Comparison of ENCODE assay signal across 18 mouse cellular contexts in the genomic region with DNA sequence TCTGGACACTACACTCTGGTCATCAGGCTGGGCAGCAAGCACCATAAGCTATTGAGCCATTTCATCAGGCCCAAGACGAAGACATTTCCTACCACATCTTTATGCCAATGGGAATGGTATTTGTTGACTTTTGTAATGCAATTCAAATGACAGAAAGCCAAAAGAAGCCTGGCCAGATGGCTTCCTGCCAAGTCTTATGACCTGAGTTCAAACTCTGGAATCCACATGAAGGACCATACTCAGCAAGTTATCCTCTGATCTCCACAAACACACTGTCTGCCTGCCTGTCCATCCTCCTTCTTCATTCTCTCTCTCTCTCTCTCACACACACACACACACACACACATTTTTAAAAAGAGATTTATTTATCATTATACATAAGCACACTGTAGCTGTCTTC. TPM values are rescaled to one million over a fixed set of nuclear protein-coding genes. Genes with fewer than 3 reads are reported as not detected.
DNase-seq lines count a peak whose midpoint lies in the region; ATAC-seq and TF ChIP-seq lines count a peak whose summit lies in the region.
"Had no signal": no experiment of that assay in that cellular context is flagged by ENCODE, and none has a peak within 500 bp of the region (broad histone marks: within the 10 kb centered on the region; RNA-seq: fewer than 3 reads in every experiment).

No protein-coding gene starts in this region.

- H3K4me3 ChIP-seq in liver, adult 2 months (ENCODE audit: insufficient read depth, low read depth, low read length) = no peak overlapping the region
- no peak overlapping the region for H3K4me3 ChIP-seq in liver, embryonic 12.5 days
- H3K4me3 ChIP-seq: embryonic facial prominence, embryonic 12.5 days; heart, adult 2 months; left cerebral cortex, adult 2 months; liver, embryonic 13.5 days; midbrain, embryonic 13.5 days; neural tube, embryonic 12.5 days; stomach, embryonic 15.5 days had no signal

- H3K36me3 ChIP-seq in liver, adult 2 months (ENCODE audit: control insufficient read depth, insufficient read depth, low read length) = no peaks in the 10 kb centered on the region
- no peaks in the 10 kb centered on the region for H3K36me3 ChIP-seq in liver, embryonic 12.5 days
- H3K36me3 ChIP-seq: embryonic facial prominence, embryonic 12.5 days; liver, embryonic 13.5 days; midbrain, embryonic 13.5 days; neural tube, embryonic 12.5 days; stomach, embryonic 15.5 days had no signal

- H3K9ac ChIP-seq in liver, adult 2 months (ENCODE audit: low read depth, low read length) = no peak overlapping the region
- H3K9ac ChIP-seq in liver, embryonic 12.5 days = no peak overlapping the region
- H3K9ac ChIP-seq: embryonic facial prominence, embryonic 12.5 days; liver, embryonic 13.5 days; midbrain, embryonic 13.5 days; neural tube, embryonic 12.5 days; stomach, embryonic 15.5 days had no signal

- H3K27ac ChIP-seq in liver, adult 2 months (replicated peaks; ENCODE audit: insufficient read depth, low read depth, low read length) = peak overlapping the region; percentile 66
- no peak overlapping the region for H3K27ac ChIP-seq in liver, embryonic 12.5 days
- H3K27ac ChIP-seq: embryonic facial prominence, embryonic 12.5 days; heart, adult 2 months; hindbrain, postnatal 0 days; left cerebral cortex, adult 2 months; liver, embryonic 13.5 days; midbrain, embryonic 13.5 days; neural tube, embryonic 12.5 days; stomach, embryonic 15.5 days had no signal

- H3K79me2 ChIP-seq in liver, adult 2 months (ENCODE audit: control insufficient read depth, insufficient read depth, low read length) = peaks cover 34% of the 10 kb centered on the region

- peak; percentile 98 for DNase-seq in liver, adult 2 months (ENCODE audit: extremely low read depth, low read depth, low spot score)
- DNase-seq in adrenal gland, postnatal 25 days = peak; percentile 55
- peak; percentile 91 to 92 for DNase-seq in kidney, postnatal 25 days
- peak; percentile 69 to 70 for DNase-seq in lung, postnatal 4 days
- DNase-seq in thymus, postnatal 10 days (ENCODE audit: low spot score in 2 of 2) = no peak
- no peak for DNase-seq in embryo, embryonic 10 days (ENCODE audit: low spot score)
- DNase-seq: cerebellum, adult 9-11 months; liver, embryonic 13.5 days; right cerebral cortex, adult 18-20 months had no signal

- no peaks in the 10 kb centered on the region for H3K9me3 ChIP-seq in liver, embryonic 12.5 days (replicated peaks)
- H3K9me3 ChIP-seq: embryonic facial prominence, embryonic 12.5 days; liver, embryonic 13.5 days; midbrain, embryonic 13.5 days; neural tube, embryonic 12.5 days; stomach, embryonic 15.5 days had no signal

- no peaks in the 10 kb centered on the region for H3K27me3 ChIP-seq in liver, adult 2 months (ENCODE audit: control insufficient read depth, insufficient read depth, low read length)
- H3K27me3 ChIP-seq in liver, embryonic 12.5 days (replicated peaks) = no peaks in the 10 kb centered on the region
- H3K27me3 ChIP-seq: embryonic facial prominence, embryonic 12.5 days; liver, embryonic 13.5 days; midbrain, embryonic 13.5 days; neural tube, embryonic 12.5 days; stomach, embryonic 15.5 days had no signal

- H3K4me1 ChIP-seq in liver, adult 2 months (ENCODE audit: control insufficient read depth, insufficient read depth, low read length) = peaks cover 47% of the 10 kb centered on the region
- peaks cover 37% of the 10 kb centered on the region; the same call in 1 of the 2 replicates for H3K4me1 ChIP-seq in liver, embryonic 12.5 days

- TF ChIP-seq CTCF in liver, adult 2 months (IDR thresholded peaks at IDR 0.05; ENCODE audit: low read depth, low read length) = no peak

- no peak overlapping the region for H3K4me2 ChIP-seq in liver, embryonic 12.5 days
- H3K4me2 ChIP-seq: embryonic facial prominence, embryonic 12.5 days; liver, embryonic 13.5 days; midbrain, embryonic 13.5 days; neural tube, embryonic 12.5 days; stomach, embryonic 15.5 days had no signal

- TF ChIP-seq POLR2A in liver, adult 2 months (IDR thresholded peaks at IDR 0.05; ENCODE audit: extremely low read depth, insufficient read depth, low read length) = no peak

- 3% methylated on average over 1 of the region's 1 CpGs for WGBS in liver, adult 2 months
- WGBS in liver, embryonic 12.5 days (ENCODE audit: insufficient replicate concordance) = 76% methylated on average over 1 of the region's 1 CpGs

- no peak for ATAC-seq in liver, embryonic 12.5 days
- ATAC-seq: forebrain, embryonic 16.5 days; hindbrain, postnatal 0 days; midbrain, embryonic 13.5 days had no signal

RNA-seq across cellular contexts. Expression of a gene that starts 19.0 kb away (rescaled TPM):
- total RNA-seq in liver, adult 2 months (2014; rRNA removed) = 32.4 and 49.3 TPM in 2 replicates
- polyA plus RNA-seq in liver, adult 2 months (2012; rRNA removed) = 102 and 104 TPM in 2 replicates
- polyA plus RNA-seq in liver, embryonic 12.5 days (2016; fragmentation: Nextera tagmentation; extraction: Ambion mirVana) = 44.9 and 45.4 TPM in 2 replicates
- 31.0 and 31.5 TPM in 2 replicates for total RNA-seq in adrenal gland, postnatal 25 days (2021)

RNA-seq across cellular contexts. Expression of a gene that starts 46.4 kb away (rescaled TPM):
- 0.07 TPM in 1 of 2 replicates, not detected in the other for total RNA-seq in liver, adult 2 months (2014; rRNA removed)
- not detected in 2 replicates for polyA plus RNA-seq in liver, adult 2 months (2012; rRNA removed)
- polyA plus RNA-seq in liver, embryonic 12.5 days (2016; fragmentation: Nextera tagmentation; extraction: Ambion mirVana) = 0.05 and 0.13 TPM in 2 replicates
- 1.5 and 1.6 TPM in 2 replicates for total RNA-seq in adrenal gland, postnatal 25 days (2021)

Comparison
In these comparisons a context has a peak if more than half of its experiments do, and no peak if none do; other contexts are left out.
1. DNase-seq: peak in liver, adult 2 months (single experiment), adrenal gland, postnatal 25 days (single experiment), kidney, postnatal 25 days (2 of 2) and lung, postnatal 4 days (2 of 2); none in thymus, postnatal 10 days (0 of 2) and embryo, embryonic 10 days (single experiment).